Mouse (Mus musculus) ES-E14 (cell line): ENCODE data around the gene Kmt2d. TPM values are rescaled to one million over a fixed set of nuclear protein-coding genes. Genes with fewer than 3 reads are reported as not detected.

Source experiments
- DNase-seq: peaks from one replicate; pipeline ENCODE4 v3.0.0-alpha.2; 2013; ENCODE audit warnings: low read depth, low spot score
- H3K27ac ChIP-seq: 2 replicates; pipeline ENCODE4 v1.5.1; 2012; ENCODE audit warnings: low read depth, mild to moderate bottlenecking, low read length, moderate library complexity, mixed read lengths; ENCODE audit not compliant: poor library complexity, insufficient read depth, severe bottlenecking
- H3K36me3 ChIP-seq: 2 replicates; pipeline ENCODE4 v1.6.1; 2012; ENCODE audit warnings: mild to moderate bottlenecking, low read length, moderate library complexity, mixed read lengths; ENCODE audit not compliant: control insufficient read depth, poor library complexity, insufficient read depth, severe bottlenecking
- H3K4me1 ChIP-seq, 2 experiments: fragments of 150-350 bp in 1 of 2; sonication (generic) in 1 of 2; 2 replicates each; pipeline ENCODE4 v1.6.1; 2012; ENCODE audit warnings: low read length in 2 of 2, mild to moderate bottlenecking in 1 of 2, mixed read lengths in 1 of 2; ENCODE audit not compliant: control insufficient read depth in 2 of 2, insufficient read depth in 2 of 2, poor library complexity in 1 of 2
- H3K4me3 ChIP-seq, 2 experiments: fragments of 150-350 bp in 1 of 2; sonication (generic) in 1 of 2; 2 replicates each; pipeline ENCODE4 v1.5.1; 2012; ENCODE audit warnings: low read length in 2 of 2, low read depth in 1 of 2, mild to moderate bottlenecking in 1 of 2, mixed read lengths in 1 of 2; ENCODE audit not compliant: insufficient read depth in 1 of 2, poor library complexity in 1 of 2, severe bottlenecking in 1 of 2
- H3K9ac ChIP-seq: 2 replicates; pipeline ENCODE4 v1.6.1; 2012; ENCODE audit warnings: low read depth, mild to moderate bottlenecking, low read length, mixed read lengths; ENCODE audit not compliant: poor library complexity, insufficient read depth, severe bottlenecking
- H3K9me3 ChIP-seq: fragments of 150-350 bp; sonication (generic); 2 replicates; pipeline ENCODE4 v1.6.1; 2012; ENCODE audit warnings: low read depth, mild to moderate bottlenecking, low read length; ENCODE audit not compliant: control insufficient read depth, insufficient read depth
- CHD2 ChIP-seq: IDR thresholded peaks from 2 replicates; pipeline ENCODE4 v1.6.1; 2014; ENCODE audit warnings: mild to moderate bottlenecking, low read depth, low read length, inconsistent platforms
- HCFC1 ChIP-seq: IDR thresholded peaks from 2 replicates; pipeline ENCODE4 v1.6.1; 2012; ENCODE audit warnings: low read length, inconsistent platforms, borderline replicate concordance; ENCODE audit not compliant: insufficient read depth
- MAFK ChIP-seq: IDR thresholded peaks from 2 replicates; pipeline ENCODE4 v1.6.1; 2014; ENCODE audit warnings: mild to moderate bottlenecking, low read depth, low read length, inconsistent platforms; ENCODE audit not compliant: insufficient read depth
- ZC3H11A ChIP-seq: IDR thresholded peaks from 2 replicates; pipeline ENCODE4 v1.6.1; 2012; ENCODE audit warnings: low read depth, mild to moderate bottlenecking, inconsistent platforms, low read length, borderline replicate concordance
- ZNF384 ChIP-seq: IDR thresholded peaks from 2 replicates; pipeline ENCODE4 v1.6.1; 2012; ENCODE audit warnings: low read depth, low read length, inconsistent platforms
- in situ Hi-C, 2 experiments: fragments of 600-800 bp; cut with MboI; formaldehyde crosslinking; loops; one replicate each; pipeline ENCODE4 v1.15.1; 2025; ENCODE audit warnings: low sequenced_read_pairs in 2 of 2, inconsistent platforms in 1 of 2; ENCODE audit not compliant: unreplicated experiment in 2 of 2
- total RNA-seq: library from RNA; depleted of rRNA; stranded (reverse); fragments of 300-350 nt; gene quantifications from 2 replicates; pipeline ENCODE4 v1.2.3, GENCODE M21; 2012

Gene Kmt2d
- total RNA-seq, 1 experiment: 35.9 TPM

GRCm38 (mm10) chr15:98799396-98799795 lies 71.6 kb downstream of the Kmt2d start:
- TF ChIP-seq ZNF384: no peak
- no peak for TF ChIP-seq ZC3H11A
- no peak for DNase-seq
- H3K9me3 ChIP-seq: no peaks in the 10 kb centered on the region
- H3K4me3 ChIP-seq: no peak overlapping the region
- H3K9ac ChIP-seq: no peak overlapping the region
- no peaks in the 10 kb centered on the region for H3K36me3 ChIP-seq
- H3K4me1 ChIP-seq: peaks cover 0 to 6% of the 10 kb centered on the region in 2 experiments; a peak in 1 of 4 replicates
- no peak overlapping the region for H3K27ac ChIP-seq
- in situ Hi-C loops: loop anchor here in 1 of 2 experiments (25.0 kb wide), 1 partner anchor 288 kb away; the partner anchor contains the start of genes C1ql4 and Dnajc22

DNA sequence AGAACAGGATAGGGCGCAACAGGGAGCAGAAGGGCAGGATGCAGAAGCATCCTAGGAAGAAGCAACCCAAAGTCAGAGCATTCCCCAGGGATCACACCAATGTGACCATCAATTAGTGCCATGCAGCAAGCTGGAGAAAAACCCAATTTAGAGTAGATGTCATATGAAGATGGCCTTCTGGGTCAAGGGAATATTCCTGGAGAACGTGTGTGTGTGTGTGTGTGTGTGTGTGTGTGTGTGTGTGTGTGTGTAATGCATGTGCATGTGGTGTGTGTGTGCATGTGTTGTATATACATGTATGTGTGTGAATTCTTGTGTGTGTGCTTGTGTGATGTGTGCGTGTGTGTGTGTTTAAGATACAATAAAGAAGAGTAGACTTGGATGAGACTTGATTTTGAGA lies 72.1 kb downstream of the Kmt2d start:
- H3K4me1 ChIP-seq: peaks cover 0 to 6% of the 10 kb centered on the region in 2 experiments; a peak in 1 of 4 replicates
- in situ Hi-C loops: loop anchor here in 1 of 2 experiments (25.0 kb wide), 1 partner anchor 288 kb away; the partner anchor contains the start of genes C1ql4 and Dnajc22

GRCm38 (mm10) chr15:98797835-98798492 lies 73.0 kb downstream of the Kmt2d start:
- DNase-seq: no peak
- H3K27ac ChIP-seq: no peak overlapping the region
- H3K9me3 ChIP-seq: no peaks in the 10 kb centered on the region
- H3K4me1 ChIP-seq: peaks cover 0 to 6% of the 10 kb centered on the region in 2 experiments; a peak in 1 of 4 replicates
- peak overlapping the region in 1 of 2 experiments; percentile 28; a peak in 1 of 4 replicates for H3K4me3 ChIP-seq
- TF ChIP-seq MAFK (no peak), ZNF384 (no peak), CHD2 (no peak), ZC3H11A (no peak), HCFC1 (no peak)
- H3K36me3 ChIP-seq: no peaks in the 10 kb centered on the region
- in situ Hi-C loops: loop anchor here in 1 of 2 experiments (25.0 kb wide), 1 partner anchor 289 kb away; the partner anchor contains the start of genes C1ql4 and Dnajc22
- H3K9ac ChIP-seq: no peak overlapping the region

More for the DNA sequence above, 72.1 kb downstream of the Kmt2d start:
- H3K36me3 ChIP-seq: no peaks in the 10 kb centered on the region
- H3K9me3 ChIP-seq: no peaks in the 10 kb centered on the region
- TF ChIP-seq MAFK (no peak), ZNF384 (no peak), CHD2 (no peak), ZC3H11A (no peak), HCFC1 (no peak)
- H3K9ac ChIP-seq: no peak overlapping the region
- DNase-seq: no peak
- no peak overlapping the region for H3K4me3 ChIP-seq
- no peak overlapping the region for H3K27ac ChIP-seq

- no peak overlapping the region for H3K27ac ChIP-seq
- in situ Hi-C loops: loop anchor here in 1 of 2 experiments (25.0 kb wide), 1 partner anchor 290 kb away; the partner anchor contains the start of genes C1ql4 and Dnajc22
- no peak for DNase-seq
- no peaks in the 10 kb centered on the region for H3K9me3 ChIP-seq
- H3K36me3 ChIP-seq: no peaks in the 10 kb centered on the region
- H3K9ac ChIP-seq: no peak overlapping the region
- H3K4me1 ChIP-seq: peaks cover 0 to 11% of the 10 kb centered on the region in 2 experiments; a peak in 1 of 4 replicates
- H3K4me3 ChIP-seq: no peak overlapping the region
- TF ChIP-seq HCFC1: no peak
- no peak for TF ChIP-seq CHD2
- no peak for TF ChIP-seq MAFK
- no peak for TF ChIP-seq ZC3H11A
- no peak for TF ChIP-seq ZNF384
Measured at GRCm38 (mm10) chr15:98796803-98797595, 74.0 kb downstream of the Kmt2d start.
